Mouse (Mus musculus) kidney, embryonic 14.5 days (tissue): ENCODE measurements around the gene Irf1. TPM values are rescaled to one million over a fixed set of nuclear protein-coding genes. Genes with fewer than 3 reads are reported as not detected.

Experiments used
- ATAC-seq: fragments of 200-750 bp; cut with Nextera tagmentation; 2 replicates; pipeline ENCODE4 v1.8.0; 2017; ENCODE audit warnings: moderate number of reproducible peaks, mild to moderate bottlenecking, moderate TSS enrichment, moderate library complexity; ENCODE audit not compliant: low FRiP score, low TSS enrichment
- H3K27ac ChIP-seq: fragments of 300-500 bp; sonication (generic); 2 replicates; pipeline ENCODE4 v1.5.1; 2014; ENCODE audit warnings: low read depth, mild to moderate bottlenecking, low read length, moderate library complexity, mixed read lengths
- H3K27me3 ChIP-seq: fragments of 300-500 bp; sonication (generic); 2 replicates; pipeline ENCODE4 v1.6.1; 2014; ENCODE audit warnings: mild to moderate bottlenecking, low read length; ENCODE audit not compliant: control insufficient read depth, insufficient read depth
- H3K36me3 ChIP-seq: fragments of 300-500 bp; sonication (generic); 2 replicates; pipeline ENCODE4 v1.6.1; 2014; ENCODE audit warnings: low read length, mixed read lengths; ENCODE audit not compliant: control insufficient read depth, insufficient read depth
- H3K4me1 ChIP-seq: fragments of 300-500 bp; sonication (generic); 2 replicates; pipeline ENCODE4 v1.6.1; 2014; ENCODE audit warnings: low read length, mixed read lengths; ENCODE audit not compliant: control insufficient read depth, insufficient read depth
- H3K4me2 ChIP-seq: fragments of 300-500 bp; sonication (generic); replicated peaks from 2 replicates; pipeline ENCODE4 v1.6.1; 2014; ENCODE audit warnings: low read depth, mild to moderate bottlenecking, low read length
- H3K4me3 ChIP-seq: fragments of 300-500 bp; sonication (generic); 2 replicates; pipeline ENCODE4 v1.5.1; 2014; ENCODE audit warnings: mild to moderate bottlenecking, low read length
- H3K9ac ChIP-seq: fragments of 300-500 bp; sonication (generic); 2 replicates; pipeline ENCODE4 v1.6.1; 2014; ENCODE audit warnings: low read depth, mild to moderate bottlenecking, low read length, moderate library complexity
- H3K9me3 ChIP-seq: fragments of 300-500 bp; sonication (generic); 2 replicates; pipeline ENCODE4 v1.6.1; 2016; ENCODE audit warnings: low read length; ENCODE audit not compliant: control insufficient read depth
- WGBS: fragments of 180-500 bp; shearing (Covaris S2); extraction: QIAGEN DNeasy Blood & Tissue Kit; methylation state at CpG from one replicate; pipeline ENCODE4 v1.1.7; 2014; 5-methylcytosine and 5-hydroxymethylcytosine counted together
- polyA plus RNA-seq: library from polyadenylated mRNA; unstranded; fragments of >200 nt; fragmentation: Nextera tagmentation; extraction: Ambion mirVana; gene quantifications from 2 replicates; pipeline ENCODE4 v1.2.1, GENCODE M21; 2014

Irf1 gene
- polyA plus RNA-seq, 1 experiment from 2014 or later, result 13.2 TPM

DNA sequence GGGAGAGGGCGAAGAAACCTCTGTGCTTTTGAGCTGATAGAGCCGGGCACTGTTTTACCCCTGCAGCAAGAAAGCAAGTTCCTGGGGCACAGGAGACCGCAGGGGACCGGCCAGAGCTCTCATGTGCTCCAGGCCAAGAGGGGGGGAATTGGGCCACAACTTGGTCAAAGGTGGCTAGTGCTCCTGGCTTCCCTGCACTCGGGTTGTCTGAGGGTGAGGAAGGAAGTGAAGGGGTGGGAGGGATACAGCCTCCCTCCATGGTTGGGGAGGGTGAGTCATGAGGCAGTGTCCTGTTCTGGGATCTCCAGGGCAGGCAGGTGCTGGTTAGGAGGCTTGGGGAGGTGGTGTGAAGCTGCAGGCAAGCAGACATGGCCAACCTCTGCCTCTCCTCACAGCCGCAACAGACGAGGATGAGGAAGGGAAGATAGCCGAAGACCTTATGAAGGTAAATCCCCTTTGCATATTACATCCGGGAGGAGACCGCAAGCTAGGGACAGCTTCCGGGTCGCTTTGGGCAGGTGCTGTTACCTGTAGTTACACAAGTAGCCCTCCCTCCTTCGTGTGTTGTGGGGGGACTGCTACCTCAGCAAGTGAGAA is 4.9 kb downstream of the Irf1 start:
- Histone ChIP-seq H3K36me3 (peaks cover 32% of the 10 kb centered on the region), H3K27ac (no peak overlapping the region), H3K27me3 (no peaks in the 10 kb centered on the region), H3K4me3 (no peak overlapping the region), H3K9ac (no peak overlapping the region), H3K9me3 (no peaks in the 10 kb centered on the region), H3K4me2 (no peak overlapping the region), H3K4me1 (peaks cover 6% of the 10 kb centered on the region; the same call in 1 of the 2 replicates)
- WGBS, result 86% methylated on average over 13 of the region's 13 CpGs
- no peak for ATAC-seq

DNA sequence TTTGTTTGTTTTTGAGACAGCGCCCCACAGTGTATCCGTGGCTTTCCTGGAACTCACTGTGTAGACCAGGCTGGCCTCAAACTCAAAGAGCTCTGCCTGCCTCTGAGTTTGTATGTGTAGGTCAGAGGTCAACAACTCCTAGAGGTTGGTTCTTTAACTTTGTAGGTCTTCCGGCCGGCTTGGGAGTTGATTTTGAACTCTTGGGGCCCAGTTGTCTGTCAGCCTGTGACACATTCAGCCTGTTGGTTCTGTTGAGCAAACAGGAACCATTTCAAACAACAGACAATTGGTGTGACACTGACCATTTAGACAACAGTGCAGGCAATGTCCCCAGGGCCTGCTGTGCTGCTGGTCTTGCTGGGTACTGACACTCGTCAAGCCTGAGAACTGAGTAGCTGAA is 7.9 kb downstream of the Irf1 start:
- Histone ChIP-seq H3K4me1 (no peaks in the 10 kb centered on the region), H3K27me3 (no peaks in the 10 kb centered on the region), H3K4me2 (no peak overlapping the region), H3K9ac (no peak overlapping the region), H3K4me3 (no peak overlapping the region), H3K9me3 (no peaks in the 10 kb centered on the region), H3K36me3 (peaks cover 32% of the 10 kb centered on the region), H3K27ac (no peak overlapping the region)
- no peak for ATAC-seq
- WGBS, result 53% methylated on average over 5 of the region's 5 CpGs

DNA sequence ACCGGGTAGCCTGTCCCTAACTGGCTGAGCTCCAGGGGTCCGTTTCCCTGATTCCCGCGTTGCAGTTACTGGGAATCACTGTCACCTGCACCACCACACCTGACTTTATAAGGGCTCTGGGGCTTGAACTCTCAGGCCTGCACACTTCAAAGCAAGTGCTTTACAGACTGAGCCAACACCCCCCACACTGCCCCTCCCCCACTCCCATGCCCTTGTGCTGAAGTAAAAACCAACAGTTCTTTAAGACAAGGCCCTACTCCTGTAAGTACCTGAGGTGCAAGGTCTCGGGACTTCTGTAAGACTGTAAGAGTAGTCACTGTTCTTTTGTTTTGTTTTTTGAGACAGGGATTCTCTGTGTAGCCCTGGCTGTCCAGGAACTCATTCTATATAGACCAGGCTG is 8.6 kb downstream of the Irf1 start:
- H3K36me3 ChIP-seq, result peaks cover 31% of the 10 kb centered on the region
- ATAC-seq, result no peak
- H3K4me3 ChIP-seq, result no peak overlapping the region
- no peak overlapping the region for H3K27ac ChIP-seq
- H3K27me3 ChIP-seq, result no peaks in the 10 kb centered on the region
- WGBS, result 65% methylated on average over 5 of the region's 5 CpGs
- H3K4me2 ChIP-seq, result no peak overlapping the region
- no peaks in the 10 kb centered on the region for H3K9me3 ChIP-seq
- no peaks in the 10 kb centered on the region for H3K4me1 ChIP-seq
- H3K9ac ChIP-seq, result no peak overlapping the region

DNA sequence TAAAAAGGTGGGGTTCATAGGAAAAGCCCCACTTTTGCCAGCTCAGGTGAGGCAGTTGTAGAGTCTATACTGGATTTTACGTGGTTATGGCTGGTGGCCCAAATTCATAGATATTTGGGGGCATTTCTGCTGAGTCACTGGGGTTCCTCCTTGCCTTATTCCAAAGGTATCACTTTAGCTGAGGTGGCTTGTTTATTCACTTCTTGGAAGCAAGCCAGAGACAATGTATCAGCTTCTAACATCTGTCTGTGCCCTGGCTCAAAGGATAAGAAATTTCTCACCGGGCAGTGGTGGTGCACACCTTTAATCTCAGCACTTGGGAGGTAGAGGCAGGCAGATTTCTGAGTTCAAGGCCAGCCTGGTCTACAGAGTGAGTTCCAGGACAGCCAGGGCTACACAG is 10.0 kb downstream of the Irf1 start:
- Histone ChIP-seq H3K4me3 (no peak overlapping the region), H3K9me3 (no peaks in the 10 kb centered on the region), H3K4me2 (no peak overlapping the region), H3K27ac (no peak overlapping the region), H3K27me3 (no peaks in the 10 kb centered on the region), H3K36me3 (peaks cover 18% of the 10 kb centered on the region; the same call in 1 of the 2 replicates), H3K4me1 (no peaks in the 10 kb centered on the region), H3K9ac (no peak overlapping the region)
- WGBS, result 80% methylated on average over 2 of the region's 2 CpGs
- no peak for ATAC-seq

DNA sequence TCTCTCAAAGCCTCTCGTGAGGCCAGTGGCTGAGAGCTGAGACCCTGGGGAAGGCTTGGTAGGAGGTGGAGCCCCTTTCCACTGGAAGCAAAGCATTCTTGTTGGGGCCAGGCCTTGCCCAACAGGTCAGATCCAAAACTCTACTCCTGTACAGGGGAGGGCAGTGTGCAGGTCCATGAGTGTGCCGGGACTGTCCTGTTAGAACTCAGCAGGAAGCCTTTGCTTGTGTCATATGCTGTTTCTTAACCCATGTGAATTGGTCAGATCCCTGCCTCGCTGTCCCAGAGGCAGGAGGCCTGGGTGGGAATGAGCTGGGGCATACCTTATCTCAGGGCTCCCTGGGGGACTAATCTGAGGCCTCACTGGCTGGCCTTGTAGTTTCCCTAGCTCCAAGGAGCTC is 10.4 kb downstream of the Irf1 start:
- 69% methylated on average over 3 of the region's 3 CpGs for WGBS
- no peak overlapping the region for H3K9ac ChIP-seq
- H3K4me3 ChIP-seq, result no peak overlapping the region
- H3K4me1 ChIP-seq, result no peaks in the 10 kb centered on the region
- ATAC-seq, result no peak
- H3K4me2 ChIP-seq, result no peak overlapping the region
- H3K9me3 ChIP-seq, result no peaks in the 10 kb centered on the region
- no peaks in the 10 kb centered on the region for H3K27me3 ChIP-seq
- H3K36me3 ChIP-seq, result peaks cover 15% of the 10 kb centered on the region; the same call in 1 of the 2 replicates
- no peak overlapping the region for H3K27ac ChIP-seq

DNA sequence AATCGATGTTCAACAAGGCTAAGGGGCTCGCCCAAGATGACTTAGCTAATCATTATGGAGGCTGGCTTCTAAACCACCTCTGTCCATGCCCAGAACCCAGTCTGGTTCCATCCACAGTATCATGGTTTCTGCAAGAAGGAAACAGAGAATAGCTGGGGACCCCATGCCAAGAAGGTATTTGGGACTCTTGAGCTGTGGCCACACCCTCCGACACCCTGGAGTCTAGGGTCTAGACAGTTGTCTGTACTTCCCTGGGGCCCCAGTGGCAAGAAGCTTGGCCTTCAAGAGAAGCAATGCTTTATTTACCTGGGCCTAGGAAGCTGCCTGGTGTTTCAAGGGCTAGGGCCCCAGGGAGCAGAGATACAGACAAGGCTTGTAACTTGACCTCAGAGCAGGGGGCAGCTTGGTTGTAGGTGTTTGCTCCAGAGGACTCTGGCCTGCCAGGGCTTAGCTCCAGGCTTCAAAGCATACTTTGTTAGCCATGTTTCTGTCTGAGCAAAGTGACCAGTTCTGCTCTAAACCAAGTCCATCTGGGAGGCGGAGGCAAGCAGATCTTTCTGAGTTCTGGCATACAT is 11.5 kb downstream of the Irf1 start:
- Histone ChIP-seq H3K4me2 (no peak overlapping the region), H3K9ac (no peak overlapping the region), H3K4me1 (no peaks in the 10 kb centered on the region), H3K27me3 (no peaks in the 10 kb centered on the region), H3K9me3 (no peaks in the 10 kb centered on the region), H3K27ac (no peak overlapping the region), H3K36me3 (peaks cover 7% of the 10 kb centered on the region; the same call in 1 of the 2 replicates), H3K4me3 (no peak overlapping the region)
- ATAC-seq, result no peak
- WGBS, result 88% methylated on average over 4 of the region's 4 CpGs

DNA sequence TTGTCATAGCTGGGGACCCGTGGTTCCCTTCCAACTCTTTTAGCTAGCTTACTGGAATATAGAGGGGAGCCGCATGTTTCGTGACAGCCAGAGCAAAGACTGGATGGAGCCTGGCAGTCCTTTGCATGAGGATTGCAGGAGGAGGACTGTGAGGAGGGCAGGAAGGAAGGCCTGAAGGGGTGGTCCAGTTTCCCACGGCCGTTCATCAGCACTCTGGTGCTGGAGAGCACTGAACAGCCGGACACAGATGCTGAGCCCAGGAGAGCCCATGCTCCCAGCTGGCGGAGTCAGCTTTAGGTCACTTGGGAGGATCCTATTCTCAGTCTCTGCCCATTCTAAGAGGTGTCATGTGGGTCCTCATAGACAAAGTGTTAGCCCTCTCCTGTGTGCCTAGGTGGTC is 12.2 kb downstream of the Irf1 start:
- Histone ChIP-seq H3K36me3 (peaks cover under 1% of the 10 kb centered on the region; the same call in 1 of the 2 replicates), H3K4me3 (no peak overlapping the region), H3K9me3 (no peaks in the 10 kb centered on the region), H3K27ac (no peak overlapping the region), H3K27me3 (no peaks in the 10 kb centered on the region), H3K4me2 (no peak overlapping the region), H3K4me1 (no peaks in the 10 kb centered on the region), H3K9ac (no peak overlapping the region)
- ATAC-seq, result no peak
- 82% methylated on average over 7 of the region's 7 CpGs for WGBS

DNA sequence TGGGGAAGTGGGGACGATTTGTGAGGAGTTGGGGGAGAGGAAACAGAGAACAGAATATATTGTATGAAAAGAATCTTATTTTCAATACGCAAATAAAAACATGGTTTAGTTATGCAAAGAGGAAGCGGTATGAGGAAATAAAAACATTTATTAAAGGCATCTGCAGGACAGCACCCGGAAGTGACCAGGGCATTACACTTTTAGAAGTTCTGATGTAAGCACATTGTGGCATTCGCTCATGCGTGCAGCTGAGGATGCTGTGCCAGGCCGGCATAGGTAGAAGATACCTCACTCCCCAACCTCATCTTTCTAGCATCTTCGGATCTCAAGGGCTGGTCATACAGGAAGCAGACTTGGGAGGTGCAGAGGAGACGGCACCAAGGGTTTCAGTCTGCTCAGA is 13.5 kb downstream of the Irf1 start:
- Histone ChIP-seq H3K4me1 (0 out of 2 replicates have a peak, but pooled peaks cover 2% of the 10 kb centered on the region), H3K4me3 (no peak overlapping the region), H3K27me3 (no peaks in the 10 kb centered on the region), H3K4me2 (no peak overlapping the region), H3K36me3 (no peaks in the 10 kb centered on the region; the same call in 1 of the 2 replicates), H3K9me3 (no peaks in the 10 kb centered on the region), H3K9ac (no peak overlapping the region), H3K27ac (no peak overlapping the region)
- ATAC-seq, result no peak
- 89% methylated on average over 9 of the region's 9 CpGs for WGBS

DNA sequence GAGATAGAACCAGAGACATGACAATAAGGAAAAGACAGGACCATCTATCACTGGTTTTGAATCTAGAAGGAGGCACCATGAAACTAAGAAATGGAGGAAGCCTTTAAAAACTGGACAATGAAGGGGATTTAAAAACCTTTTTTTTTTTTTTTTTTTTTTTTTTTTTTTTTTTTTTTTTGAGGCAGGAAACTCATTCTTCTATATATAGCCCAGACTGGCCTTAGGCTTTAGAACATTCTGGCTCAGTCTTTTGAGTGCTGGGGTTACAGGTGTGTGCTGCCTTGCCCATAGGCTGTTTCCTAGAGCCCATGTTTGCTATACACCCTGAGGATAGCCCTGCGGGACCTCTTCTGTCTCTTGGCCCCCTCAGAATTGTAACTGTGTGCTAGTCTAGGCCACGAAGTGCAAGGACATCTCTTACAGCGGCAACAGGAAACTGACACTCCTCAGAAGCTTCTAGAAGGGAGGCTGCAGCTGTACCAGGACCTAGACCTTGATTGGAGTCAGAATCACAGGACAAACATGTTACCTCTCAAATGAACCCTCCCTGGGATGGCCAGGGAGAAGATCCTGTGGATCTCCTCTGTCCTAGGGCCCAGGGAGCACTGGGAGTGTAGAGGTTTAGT is 15.6 kb downstream of the Irf1 start:
- H3K27me3 ChIP-seq, result no peaks in the 10 kb centered on the region
- no peak overlapping the region for H3K4me2 ChIP-seq
- 79% methylated on average over 3 of the region's 3 CpGs for WGBS
- no peak overlapping the region for H3K27ac ChIP-seq
- no peaks in the 10 kb centered on the region for H3K36me3 ChIP-seq
- 0 out of 2 replicates have a peak, but pooled peaks cover 1% of the 10 kb centered on the region for H3K9me3 ChIP-seq
- no peak for ATAC-seq
- 0 out of 2 replicates have a peak, but pooled peaks cover 2% of the 10 kb centered on the region for H3K4me1 ChIP-seq
- no peak overlapping the region for H3K9ac ChIP-seq
- no peak overlapping the region for H3K4me3 ChIP-seq
